Mouse (Mus musculus) hindlimb bud, embryonic 11.5 days (tissue): Measurements from ENCODE around the gene Myo3b.

ENCODE experiments used
- DNase-seq: peaks from one replicate; pipeline ENCODE4 v3.0.0-alpha.2; 2012; ENCODE audit warnings: low read depth, low spot score; ENCODE audit errors: extremely low spot score

Myo3b gene

DNA sequence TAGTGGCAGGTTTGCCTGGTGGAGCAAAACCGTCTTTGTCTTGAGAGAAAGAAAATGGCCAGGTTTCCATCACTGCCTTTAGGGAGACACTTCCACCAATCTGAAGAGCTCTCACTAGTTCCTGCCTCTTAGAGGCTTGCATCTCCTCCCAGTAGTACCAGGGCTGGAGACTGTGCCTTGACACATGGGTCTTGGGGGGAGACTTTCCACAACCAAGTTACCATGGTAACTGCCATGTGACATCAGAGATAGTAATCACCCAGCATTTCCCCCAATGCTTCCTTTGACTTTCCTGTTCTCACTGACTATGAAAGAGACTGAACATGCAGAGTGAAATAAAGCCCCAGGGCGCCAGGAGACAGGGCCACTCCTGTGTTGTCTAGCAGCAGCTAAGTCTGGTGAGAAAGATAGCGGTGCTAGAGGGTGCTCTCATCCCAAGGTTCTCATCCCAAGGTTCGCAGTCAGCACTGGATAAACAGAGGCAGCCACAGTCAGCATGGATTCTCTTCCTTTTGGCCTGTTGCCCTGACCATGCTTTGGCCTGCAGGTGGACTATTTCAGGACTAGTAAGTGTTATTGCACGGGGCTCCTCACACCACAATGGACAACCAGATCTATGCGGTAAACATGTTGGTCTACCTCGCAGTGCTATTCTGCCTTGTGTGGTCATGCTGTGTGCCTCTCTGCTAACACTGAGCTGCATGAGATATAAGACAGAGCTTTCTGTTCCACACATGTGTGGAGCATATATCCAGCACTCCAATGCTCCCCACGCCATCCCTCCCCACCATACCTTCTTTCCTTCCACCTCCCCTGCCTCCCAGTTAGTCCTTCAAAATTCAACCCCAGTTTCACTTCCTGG lies 223.0 kb downstream of the Myo3b start:
- DNase-seq, result no peak

DNA sequence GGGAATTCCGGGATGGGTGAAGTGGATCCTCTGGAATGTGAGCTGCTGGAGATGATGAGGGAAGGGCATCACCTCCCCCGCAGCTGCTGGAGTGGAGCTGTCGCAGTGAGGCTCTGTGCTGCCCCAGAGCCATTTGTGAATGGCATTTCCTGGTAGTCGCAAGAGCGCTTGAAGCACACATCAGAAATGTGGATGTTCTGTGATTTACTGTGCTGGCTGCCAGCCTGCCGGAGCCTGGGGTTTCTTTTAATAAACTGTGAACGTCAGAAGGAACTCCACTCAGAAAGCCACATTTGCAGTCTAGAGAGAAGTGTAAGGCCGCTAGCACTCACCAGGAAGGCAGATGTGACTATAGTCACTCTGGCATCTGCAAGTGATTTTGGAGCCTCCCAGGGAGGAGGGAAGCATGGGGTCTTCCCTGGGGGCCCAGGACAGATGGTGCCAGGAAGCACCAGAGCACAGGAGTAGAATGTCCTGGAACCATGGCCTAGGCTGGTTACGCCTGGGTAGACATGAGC lies 223.7 kb downstream of the Myo3b start:
- no peak for DNase-seq

GRCm38 (mm10) chr2:70278425-70279277 lies 239.7 kb downstream of the Myo3b start:
- DNase-seq, result no peak

DNA sequence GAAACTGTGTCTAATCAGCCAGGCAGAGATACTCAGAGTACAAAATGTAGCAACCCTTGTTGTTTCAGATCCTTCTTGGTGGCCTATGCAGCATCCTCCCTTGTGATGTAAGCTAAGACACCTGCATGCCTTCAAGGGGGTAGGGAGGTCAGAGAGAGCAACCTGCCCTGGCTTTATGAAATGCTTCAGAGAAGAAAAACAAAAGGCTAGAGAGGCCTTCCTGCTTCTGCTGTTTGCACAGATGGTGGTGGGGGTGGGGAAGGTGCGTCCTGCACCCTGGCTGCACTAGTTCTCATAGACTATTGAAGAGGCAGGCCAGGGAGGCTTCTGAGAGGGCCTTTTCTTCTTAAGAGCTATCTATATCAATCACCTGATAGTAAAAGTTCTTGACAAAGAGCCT lies 245.2 kb downstream of the Myo3b start:
- no peak for DNase-seq

DNA sequence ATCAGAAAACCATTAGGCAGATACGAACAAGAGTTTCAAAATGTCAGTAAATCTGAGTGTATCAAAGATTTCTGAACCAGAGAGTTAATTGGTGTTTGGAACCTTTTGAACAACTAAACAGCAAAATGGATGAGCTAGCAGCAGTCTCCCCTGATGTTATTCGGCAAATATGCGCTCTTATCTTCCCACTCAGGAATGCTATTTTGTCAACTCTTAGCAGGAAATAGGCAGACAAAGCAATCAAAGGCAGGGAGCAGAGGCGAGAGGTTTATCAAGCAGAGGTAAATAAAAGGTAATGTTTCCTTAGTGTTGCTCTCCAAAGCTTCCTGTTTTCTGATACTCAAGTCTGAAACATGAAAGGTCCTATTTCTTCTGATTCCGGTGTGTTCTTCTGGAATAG lies 252.1 kb downstream of the Myo3b start:
- no peak for DNase-seq

- DNase-seq, result no peak
Observed at GRCm38 (mm10) chr2:70292776-70293175, 253.8 kb downstream of the Myo3b start.

- no peak for DNase-seq
Observed at GRCm38 (mm10) chr2:70302905-70303304, 264.0 kb downstream of the Myo3b start.

DNA sequence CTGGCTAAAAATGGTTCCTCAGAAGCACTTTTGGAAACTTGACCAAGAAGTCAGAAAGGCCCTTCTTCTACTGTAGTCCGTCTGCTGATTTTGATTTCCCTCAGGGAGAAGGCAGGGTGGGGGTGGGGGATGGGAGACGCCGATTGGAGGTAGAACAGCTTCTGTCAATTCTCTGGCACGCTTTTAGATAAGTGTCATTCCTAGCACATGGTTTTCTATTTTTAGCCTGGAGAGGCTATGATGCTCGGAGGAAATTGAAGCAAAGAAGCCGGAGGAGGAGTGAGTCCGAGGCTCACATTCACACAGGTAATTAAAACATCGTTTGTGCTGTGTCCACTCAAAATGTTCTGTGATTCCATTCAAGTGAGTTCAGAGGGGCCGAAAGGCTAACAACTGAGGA lies 276.2 kb downstream of the Myo3b start:
- DNase-seq, result no peak

GRCm38 (mm10) chr2:70315734-70316133 lies 276.8 kb downstream of the Myo3b start:
- DNase-seq, result no peak

DNA sequence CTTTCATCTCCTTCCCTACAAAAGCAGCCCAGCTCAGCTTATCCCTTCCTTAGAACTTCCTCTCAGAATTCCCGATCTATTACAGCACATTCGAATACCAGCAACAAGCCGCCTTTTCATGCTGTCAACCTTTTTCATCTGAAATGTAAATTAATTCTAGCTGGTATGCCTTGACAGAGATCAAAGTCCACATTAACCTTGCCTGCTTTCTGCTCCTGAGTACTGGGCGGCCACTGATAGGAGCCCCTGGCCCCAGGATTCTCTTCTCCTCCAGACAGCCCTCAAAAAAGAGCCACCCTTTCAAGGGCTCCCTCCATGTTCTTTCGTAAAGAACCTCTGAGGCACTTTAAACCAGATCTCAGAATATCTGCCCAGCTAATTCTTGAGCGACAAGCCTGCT lies 278.9 kb downstream of the Myo3b start:
- no peak for DNase-seq

- no peak for DNase-seq
Observed at GRCm38 (mm10) chr2:70318861-70319555, 280.1 kb downstream of the Myo3b start.

- no peak for DNase-seq
Observed at GRCm38 (mm10) chr2:70322767-70323166, 283.8 kb downstream of the Myo3b start.

DNA sequence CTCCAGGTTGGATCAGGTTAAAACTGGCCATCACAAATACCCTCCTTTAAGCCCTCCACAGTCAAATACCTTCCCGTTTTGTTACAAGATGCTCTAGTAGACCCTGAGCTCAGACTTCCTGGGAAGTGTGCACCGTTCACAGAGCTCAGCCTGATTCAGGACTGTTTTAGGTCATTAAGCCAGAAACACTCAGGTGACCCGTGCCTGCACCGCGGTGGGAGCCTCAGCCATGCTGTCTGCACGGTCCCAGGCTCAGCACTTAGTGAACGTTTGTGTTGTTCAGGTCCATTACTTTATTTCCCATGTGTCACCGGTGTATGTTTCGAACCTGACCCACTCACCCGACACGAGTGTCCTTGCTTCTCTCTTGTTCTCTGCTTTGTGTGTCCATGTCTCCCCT lies 288.7 kb downstream of the Myo3b start:
- DNase-seq, result no peak

DNA sequence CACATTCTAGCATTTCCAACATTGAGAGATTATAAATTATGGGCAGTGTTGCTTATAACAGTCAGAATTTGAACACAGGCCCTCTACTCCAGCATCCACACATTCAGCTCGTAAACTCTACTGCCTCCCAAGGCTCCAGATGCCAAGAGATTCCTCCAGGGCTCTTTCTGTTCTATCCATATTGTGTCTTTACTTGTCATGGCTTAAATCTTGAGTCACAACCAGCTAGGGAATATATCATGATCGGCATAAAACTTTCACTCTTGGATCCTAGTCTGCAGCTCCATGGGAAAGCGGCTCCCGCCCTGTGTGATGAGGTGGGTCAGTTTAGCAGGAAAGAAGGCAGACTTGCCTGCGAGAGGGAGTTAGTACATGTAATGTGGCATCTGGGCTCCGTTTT lies 294.0 kb downstream of the Myo3b start:
- DNase-seq, result no peak

DNA sequence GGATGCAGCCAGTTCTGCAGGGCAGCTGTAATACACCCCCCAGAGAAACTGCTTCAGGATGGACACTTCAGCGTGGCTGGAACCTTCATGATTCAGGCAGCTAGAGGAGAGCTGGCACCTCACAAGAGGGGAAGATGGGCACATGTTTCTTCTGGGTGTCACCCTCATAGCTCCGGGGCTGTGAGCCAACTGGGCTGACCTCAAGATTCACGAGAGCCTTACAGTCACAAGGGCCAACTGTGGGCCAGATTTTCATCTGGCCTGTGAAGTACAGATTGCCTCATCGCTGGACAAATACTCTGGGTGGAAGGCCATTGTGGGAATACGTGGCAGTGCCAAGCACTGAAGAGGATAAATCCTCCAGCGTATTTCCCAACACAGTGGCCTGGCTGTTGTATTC lies 294.6 kb downstream of the Myo3b start:
- no peak for DNase-seq

GRCm38 (mm10) chr2:70336551-70336950 lies 297.6 kb downstream of the Myo3b start:
- DNase-seq, result no peak

- no peak for DNase-seq
Observed at GRCm38 (mm10) chr2:70337208-70337611, 298.3 kb downstream of the Myo3b start.

- no peak for DNase-seq
Observed at GRCm38 (mm10) chr2:70337869-70338268, 298.9 kb downstream of the Myo3b start.

- DNase-seq, result no peak
Observed at GRCm38 (mm10) chr2:70339061-70339460, 300.1 kb downstream of the Myo3b start.

GRCm38 (mm10) chr2:70339501-70339900 lies 300.6 kb downstream of the Myo3b start:
- DNase-seq, result no peak

GRCm38 (mm10) chr2:70340224-70340623 lies 301.3 kb downstream of the Myo3b start:
- DNase-seq, result no peak
